Mouse (Mus musculus): ENCODE results near the gene Osgin1. TPM values are rescaled to one million over a fixed set of nuclear protein-coding genes. Genes with fewer than 3 reads are reported as not detected.
A peak's percentile ranks its signal among the peaks of the same experiment; 100 is the strongest.

Gene Osgin1
- 3.8 and 5.7 TPM in 2 replicates for polyA plus RNA-seq (2015; fragmentation: Nextera tagmentation; extraction: Ambion mirVana)

GRCm38 (mm10) chr8:119433582-119434174 is at the start of gene Osgin1:
Gene Osgin1, plus strand, starts transcription at chr8:119434124.
- Histone ChIP-seq H3K4me3 (replicated peaks) (no peak within 1 kb of the TSS), H3K9ac (no peak within 1 kb of the TSS)
- 90% methylated on average over 13 of the region's 13 CpGs for WGBS

GRCm38 (mm10) chr8:119384478-119384877 is 49.4 kb upstream of the Osgin1 start:
- no peak overlapping the region for H3K4me3 ChIP-seq (replicated peaks)
- H3K36me3 ChIP-seq, result no peaks in the 10 kb centered on the region
- H3K4me1 ChIP-seq (replicated peaks), result no peaks in the 10 kb centered on the region
- 21% methylated on average over 10 of the region's 10 CpGs for WGBS
- H3K27ac ChIP-seq, result no peak overlapping the region
- H3K27me3 ChIP-seq (replicated peaks), result no peaks in the 10 kb centered on the region
- ATAC-seq, result 0 out of 2 replicates have a peak, but pooled peaks have one; percentile 25
- H3K4me2 ChIP-seq (replicated peaks), result no peak overlapping the region
- H3K9ac ChIP-seq, result no peak overlapping the region
- H3K9me3 ChIP-seq, result no peaks in the 10 kb centered on the region

More at GRCm38 (mm10) chr8:119433582-119434174, at the start of gene Osgin1:
- Histone ChIP-seq H3K4me1 (replicated peaks) (peaks cover 23% of the 10 kb centered on the region), H3K27me3 (replicated peaks) (no peaks in the 10 kb centered on the region), H3K27ac (no peak within 1 kb of the TSS), H3K4me2 (replicated peaks) (no peak within 1 kb of the TSS), H3K36me3 (no peaks in the 10 kb centered on the region), H3K9me3 (no peaks in the 10 kb centered on the region)
- ATAC-seq, result no peak

- H3K27me3 ChIP-seq (replicated peaks), result no peaks in the 10 kb centered on the region
- WGBS, result 73% methylated on average over 6 of the region's 6 CpGs
- H3K9me3 ChIP-seq, result no peaks in the 10 kb centered on the region
- no peaks in the 10 kb centered on the region for H3K4me1 ChIP-seq (replicated peaks)
- ATAC-seq, result no peak
- H3K27ac ChIP-seq, result no peak overlapping the region
- H3K4me2 ChIP-seq (replicated peaks), result no peak overlapping the region
- H3K4me3 ChIP-seq (replicated peaks), result no peak overlapping the region
- H3K9ac ChIP-seq, result no peak overlapping the region
- no peaks in the 10 kb centered on the region for H3K36me3 ChIP-seq
Observed at GRCm38 (mm10) chr8:119385854-119386253, 48.1 kb upstream of the Osgin1 start.

GRCm38 (mm10) chr8:119386988-119387387 is 46.9 kb upstream of the Osgin1 start:
- Histone ChIP-seq H3K27ac (no peak overlapping the region), H3K4me1 (replicated peaks) (no peaks in the 10 kb centered on the region), H3K4me2 (replicated peaks) (no peak overlapping the region), H3K36me3 (no peaks in the 10 kb centered on the region), H3K9me3 (no peaks in the 10 kb centered on the region), H3K27me3 (replicated peaks) (no peaks in the 10 kb centered on the region), H3K9ac (no peak overlapping the region), H3K4me3 (replicated peaks) (no peak overlapping the region)
- 79% methylated on average over 6 of the region's 6 CpGs for WGBS
- no peak for ATAC-seq

GRCm38 (mm10) chr8:119394097-119394496 is 39.8 kb upstream of the Osgin1 start:
- peak; percentile 16; the same call in 1 of the 2 replicates for ATAC-seq
- Histone ChIP-seq H3K9ac (peak overlapping the region; percentile 91), H3K4me3 (replicated peaks) (peak overlapping the region; percentile 86), H3K9me3 (no peaks in the 10 kb centered on the region), H3K36me3 (no peaks in the 10 kb centered on the region), H3K27me3 (replicated peaks) (no peaks in the 10 kb centered on the region), H3K4me1 (replicated peaks) (peaks cover 11% of the 10 kb centered on the region; the same call in 1 of the 2 replicates), H3K4me2 (replicated peaks) (peak overlapping the region; percentile 96), H3K27ac (0 out of 2 replicates have a peak overlapping the region, but pooled peaks have one; percentile 48)
- WGBS, result 73% methylated on average over 9 of the region's 9 CpGs

GRCm38 (mm10) chr8:119394524-119395026 is 39.3 kb upstream of the Osgin1 start, which contains the start of gene Mlycd:
Gene Mlycd, plus strand, starts transcription at chr8:119394878.
- peak; percentile 95 for ATAC-seq
- no peaks in the 10 kb centered on the region for H3K9me3 ChIP-seq
- H3K4me3 ChIP-seq (replicated peaks), result peak within 1 kb of the TSS; percentile 86
- no peaks in the 10 kb centered on the region for H3K36me3 ChIP-seq
- H3K4me2 ChIP-seq (replicated peaks), result peak within 1 kb of the TSS; percentile 96
- whole genome bisulfite sequencing, result 1% methylated on average over 44 of the region's 44 CpGs
- peak within 1 kb of the TSS; percentile 87 for H3K27ac ChIP-seq
- H3K27me3 ChIP-seq (replicated peaks), result no peaks in the 10 kb centered on the region
- H3K9ac ChIP-seq, result peak within 1 kb of the TSS; percentile 91
- H3K4me1 ChIP-seq (replicated peaks), result peaks cover 11% of the 10 kb centered on the region; the same call in 1 of the 2 replicates

- 5% methylated on average over 83 of the region's 83 CpGs for WGBS
- ATAC-seq, result peak; percentile 66
- no peaks in the 10 kb centered on the region for H3K36me3 ChIP-seq
- no peaks in the 10 kb centered on the region for H3K9me3 ChIP-seq
- H3K27ac ChIP-seq, result peak overlapping the region; percentile 87
- H3K4me1 ChIP-seq (replicated peaks), result peaks cover 11% of the 10 kb centered on the region; the same call in 1 of the 2 replicates
- peak overlapping the region; percentile 86 for H3K4me3 ChIP-seq (replicated peaks)
- H3K9ac ChIP-seq, result peak overlapping the region; percentile 91
- no peaks in the 10 kb centered on the region for H3K27me3 ChIP-seq (replicated peaks)
- peak overlapping the region; percentile 96 for H3K4me2 ChIP-seq (replicated peaks)
Observed at GRCm38 (mm10) chr8:119395072-119395950, 38.6 kb upstream of the Osgin1 start.

- Histone ChIP-seq H3K4me2 (replicated peaks) (no peak overlapping the region), H3K4me3 (replicated peaks) (no peak overlapping the region), H3K9me3 (no peaks in the 10 kb centered on the region), H3K27me3 (replicated peaks) (no peaks in the 10 kb centered on the region), H3K36me3 (no peaks in the 10 kb centered on the region), H3K9ac (no peak overlapping the region), H3K4me1 (replicated peaks) (peaks cover 15% of the 10 kb centered on the region; the same call in 1 of the 2 replicates), H3K27ac (no peak overlapping the region)
- ATAC-seq, result no peak
- WGBS, result 84% methylated on average over 9 of the region's 9 CpGs
Observed at GRCm38 (mm10) chr8:119398558-119398957, 35.4 kb upstream of the Osgin1 start.

- Histone ChIP-seq H3K9ac (no peak overlapping the region), H3K27ac (no peak overlapping the region), H3K9me3 (no peaks in the 10 kb centered on the region), H3K4me1 (replicated peaks) (peaks cover 14% of the 10 kb centered on the region; the same call in 1 of the 2 replicates), H3K4me2 (replicated peaks) (no peak overlapping the region), H3K27me3 (replicated peaks) (no peaks in the 10 kb centered on the region), H3K36me3 (no peaks in the 10 kb centered on the region), H3K4me3 (replicated peaks) (no peak overlapping the region)
- 82% methylated on average over 6 of the region's 6 CpGs for WGBS
- ATAC-seq, result no peak
Observed at GRCm38 (mm10) chr8:119399255-119399654, 34.7 kb upstream of the Osgin1 start.

- WGBS, result 61% methylated on average over 9 of the region's 9 CpGs
- Histone ChIP-seq H3K4me2 (replicated peaks) (peak overlapping the region; percentile 31; the same call in 1 of the 2 replicates), H3K4me3 (replicated peaks) (no peak overlapping the region), H3K4me1 (replicated peaks) (peaks cover 11% of the 10 kb centered on the region; the same call in 1 of the 2 replicates), H3K27me3 (replicated peaks) (no peaks in the 10 kb centered on the region), H3K9me3 (no peaks in the 10 kb centered on the region), H3K27ac (peak overlapping the region; percentile 33; the same call in 1 of the 2 replicates), H3K9ac (no peak overlapping the region), H3K36me3 (no peaks in the 10 kb centered on the region)
- peak; percentile 80 for ATAC-seq
Observed at GRCm38 (mm10) chr8:119400122-119400671, 33.7 kb upstream of the Osgin1 start.

- H3K27me3 ChIP-seq (replicated peaks), result no peaks in the 10 kb centered on the region
- peak; percentile 44 for ATAC-seq
- H3K4me2 ChIP-seq (replicated peaks), result no peak overlapping the region
- 0 out of 2 replicates have a peak, but pooled peaks cover 5% of the 10 kb centered on the region for H3K4me1 ChIP-seq (replicated peaks)
- H3K4me3 ChIP-seq (replicated peaks), result no peak overlapping the region
- H3K36me3 ChIP-seq, result no peaks in the 10 kb centered on the region
- WGBS, result 78% methylated on average over 3 of the region's 3 CpGs
- H3K9ac ChIP-seq, result no peak overlapping the region
- H3K9me3 ChIP-seq, result no peaks in the 10 kb centered on the region
- H3K27ac ChIP-seq, result no peak overlapping the region
Observed at GRCm38 (mm10) chr8:119400904-119401303, 33.0 kb upstream of the Osgin1 start.

- no peak overlapping the region for H3K4me3 ChIP-seq (replicated peaks)
- H3K27ac ChIP-seq, result no peak overlapping the region
- H3K4me1 ChIP-seq (replicated peaks), result 0 out of 2 replicates have a peak, but pooled peaks cover 4% of the 10 kb centered on the region
- H3K27me3 ChIP-seq (replicated peaks), result no peaks in the 10 kb centered on the region
- no peak overlapping the region for H3K4me2 ChIP-seq (replicated peaks)
- H3K36me3 ChIP-seq, result peaks cover 9% of the 10 kb centered on the region; the same call in 1 of the 2 replicates
- H3K9ac ChIP-seq, result no peak overlapping the region
- WGBS, result 78% methylated on average over 10 of the region's 10 CpGs
- no peaks in the 10 kb centered on the region for H3K9me3 ChIP-seq
- ATAC-seq, result no peak
Observed at GRCm38 (mm10) chr8:119403912-119404311, 30.0 kb upstream of the Osgin1 start.
